Mouse (Mus musculus) liver, adult 2 months (tissue): ENCODE data around the gene Cep68. TPM values are rescaled to one million over a fixed set of nuclear protein-coding genes. Genes with fewer than 3 reads are reported as not detected.

Source experiments
- DNase-seq: peaks from one replicate; pipeline ENCODE4 v3.0.0-alpha.2; 2011; ENCODE audit warnings: low read depth, low spot score; ENCODE audit errors: extremely low read depth
- H3K27ac ChIP-seq: fragments of 200-500 bp; replicated peaks from 2 replicates; pipeline ENCODE4 v1.5.1; 2012; ENCODE audit warnings: low read depth, mild to moderate bottlenecking, control low read depth, inconsistent platforms, low read length; ENCODE audit not compliant: insufficient read depth
- H3K27me3 ChIP-seq: fragments of 200-500 bp; 2 replicates; pipeline ENCODE4 v1.6.1; 2012; ENCODE audit warnings: mild to moderate bottlenecking, moderate library complexity, low read length, inconsistent platforms; ENCODE audit not compliant: control insufficient read depth, insufficient read depth
- H3K36me3 ChIP-seq: fragments of 200-500 bp; 2 replicates; pipeline ENCODE4 v1.6.1; 2012; ENCODE audit warnings: low read length, inconsistent platforms; ENCODE audit not compliant: control insufficient read depth, insufficient read depth
- H3K4me1 ChIP-seq: fragments of 200-500 bp; 2 replicates; pipeline ENCODE4 v1.6.1; 2011; ENCODE audit warnings: low read length; ENCODE audit not compliant: control insufficient read depth, insufficient read depth
- H3K4me3 ChIP-seq: fragments of 200-500 bp; 2 replicates; pipeline ENCODE4 v1.5.1; 2011; ENCODE audit warnings: low read depth, mild to moderate bottlenecking, control low read depth, low read length, moderate library complexity; ENCODE audit not compliant: insufficient read depth
- H3K79me2 ChIP-seq: fragments of 200-500 bp; 2 replicates; pipeline ENCODE4 v1.6.1; 2012; ENCODE audit warnings: inconsistent platforms, mild to moderate bottlenecking, low read length, moderate library complexity; ENCODE audit not compliant: control insufficient read depth, insufficient read depth
- H3K9ac ChIP-seq: fragments of 200-500 bp; 2 replicates; pipeline ENCODE4 v1.6.1; 2012; ENCODE audit warnings: low read depth, mild to moderate bottlenecking, control low read depth, inconsistent platforms, low read length
- CTCF ChIP-seq: fragments of 200-500 bp; IDR thresholded peaks from 2 replicates; pipeline ENCODE4 v1.5.1; 2011; ENCODE audit warnings: low read depth, low read length, control low read depth
- POLR2A ChIP-seq: fragments of 200-500 bp; IDR thresholded peaks from 2 replicates; pipeline ENCODE4 v1.6.1; 2011; ENCODE audit warnings: low read length, control low read depth; ENCODE audit not compliant: insufficient read depth; ENCODE audit errors: extremely low read depth
- WGBS: fragments of 180-500 bp; shearing (Covaris S2); methylation state at CpG from one replicate; pipeline ENCODE4 v1.1.7; 2018; 5-methylcytosine and 5-hydroxymethylcytosine counted together
- polyA plus RNA-seq: library from polyadenylated mRNA; depleted of rRNA; stranded (reverse); fragments of >200 nt; gene quantifications from 2 replicates; pipeline ENCODE4 v1.2.3, GENCODE M21; 2012; rRNA removed
- total RNA-seq: library from RNA; depleted of rRNA; stranded (reverse); fragments of >200 nt; gene quantifications from 2 replicates; pipeline ENCODE4 v1.2.3, GENCODE M21; 2014; rRNA removed

The Cep68 gene
- total RNA-seq, result 5.8 and 7.6 TPM in 2 replicates
- 7.3 and 7.8 TPM in 2 replicates for polyA plus RNA-seq

DNA sequence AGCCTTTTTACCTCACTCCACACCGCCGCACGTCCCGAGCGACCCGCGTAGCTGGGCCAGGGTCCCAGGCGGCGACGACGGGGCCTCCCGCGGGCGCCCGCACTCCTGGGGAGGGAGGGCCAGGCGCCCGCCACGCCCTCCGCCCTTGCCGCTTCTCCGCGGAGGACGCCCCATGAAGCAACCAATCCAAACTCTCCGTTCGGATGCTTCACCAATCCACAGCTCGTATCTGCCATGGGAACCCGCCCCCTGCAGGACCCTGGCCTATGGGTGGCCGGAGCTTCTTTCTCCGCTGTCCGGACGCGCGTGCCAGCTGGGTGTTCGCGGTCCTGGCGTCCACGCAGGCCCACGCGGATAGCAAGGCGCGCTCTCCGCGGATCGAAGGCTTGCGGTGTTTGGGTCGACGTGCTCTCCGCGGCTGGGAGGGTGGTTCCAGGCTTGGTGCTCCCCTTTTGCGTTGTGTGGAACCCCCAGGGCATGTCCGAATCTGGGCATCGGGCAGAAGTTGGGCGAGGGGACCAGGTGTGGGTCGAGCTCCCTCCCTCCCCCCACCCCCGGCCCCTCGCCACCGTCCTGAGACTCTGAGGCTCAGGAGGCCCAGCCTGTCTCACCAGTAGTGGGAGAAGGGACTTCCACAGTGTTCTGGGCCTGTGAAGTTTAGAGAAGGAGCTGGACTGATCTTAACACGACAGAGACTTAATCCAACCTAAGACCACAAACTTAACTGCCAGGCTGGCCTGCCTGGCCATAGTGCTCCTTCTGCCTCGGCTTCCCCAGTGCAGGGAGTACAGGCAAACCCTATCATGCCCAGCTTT is at the start of gene Cep68:
Gene Cep68, minus strand, starts transcription at position 134 of the 815 bp plus-strand sequence.
- Histone ChIP-seq H3K9ac (peak within 1 kb of the TSS; percentile 98), H3K36me3 (no peaks in the 10 kb centered on the region), H3K4me1 (peaks cover 2% of the 10 kb centered on the region; the same call in 1 of the 2 replicates), H3K4me3 (peak within 1 kb of the TSS; percentile 98), H3K79me2 (peaks cover 20% of the 10 kb centered on the region), H3K27ac (peak within 1 kb of the TSS; percentile 84), H3K27me3 (no peaks in the 10 kb centered on the region)
- TF ChIP-seq POLR2A, result peak; percentile 56; the same call in 1 of the 2 replicates
- TF ChIP-seq CTCF, result no peak
- under 1% methylated on average over 58 of the region's 59 CpGs for WGBS
- DNase-seq, result peak; percentile 92

DNA sequence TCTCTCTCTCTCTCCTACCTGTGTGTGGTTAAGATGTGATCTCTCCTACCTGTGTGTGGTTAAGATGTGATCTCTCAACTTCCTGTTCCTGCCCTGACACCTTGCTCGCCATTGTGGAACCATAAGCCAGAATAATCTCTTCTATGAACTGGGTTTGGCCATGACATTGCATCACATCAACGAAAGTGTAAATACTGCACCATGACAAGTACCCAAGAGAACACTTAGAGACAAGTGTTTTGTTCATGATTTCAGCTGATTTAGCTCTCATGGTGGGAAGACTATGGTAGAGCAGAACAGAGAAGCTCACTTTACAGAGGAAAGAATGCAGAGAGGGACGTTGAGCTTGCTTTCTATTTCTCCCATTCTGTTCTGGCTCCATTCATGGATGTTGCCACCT is 35.2 kb upstream of the Cep68 start:
- H3K79me2 ChIP-seq, result no peaks in the 10 kb centered on the region
- no peaks in the 10 kb centered on the region for H3K36me3 ChIP-seq
- 75% methylated on average over 3 of the region's 3 CpGs for WGBS
- peaks cover 4% of the 10 kb centered on the region; the same call in 1 of the 2 replicates for H3K4me1 ChIP-seq
- no peak for TF ChIP-seq CTCF
- no peak for TF ChIP-seq POLR2A
- H3K9ac ChIP-seq, result no peak overlapping the region
- H3K4me3 ChIP-seq, result no peak overlapping the region
- H3K27me3 ChIP-seq, result no peaks in the 10 kb centered on the region
- DNase-seq, result no peak
- no peak overlapping the region for H3K27ac ChIP-seq

DNA sequence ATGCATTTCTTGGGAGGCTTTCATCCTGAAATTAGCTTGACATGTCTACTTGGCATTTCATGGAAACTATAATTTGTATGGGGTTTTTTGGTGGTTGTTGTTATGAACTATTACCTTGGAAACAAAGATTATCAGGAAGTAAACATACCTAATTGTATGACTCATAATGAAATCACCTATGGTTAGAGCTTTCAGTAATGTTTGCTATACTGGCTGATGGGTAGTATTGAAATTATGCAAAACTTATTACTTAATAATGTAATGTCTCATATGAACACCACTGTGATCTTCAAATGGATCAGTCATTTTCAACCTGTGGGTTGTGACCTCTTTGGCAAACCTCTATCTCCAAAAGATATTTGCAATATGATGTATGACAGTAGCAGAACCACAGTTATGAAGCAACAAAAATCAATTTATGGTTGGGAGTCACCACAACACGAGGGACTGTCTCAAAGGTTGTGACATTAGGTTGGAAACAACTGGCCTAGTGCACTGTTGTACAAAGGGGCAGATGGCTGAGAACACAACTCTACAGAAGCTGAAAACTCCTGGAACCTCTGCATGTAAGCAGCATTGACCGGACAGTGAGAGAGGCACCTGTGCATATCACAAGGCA is 33.5 kb upstream of the Cep68 start:
- no peak overlapping the region for H3K9ac ChIP-seq
- H3K4me3 ChIP-seq, result no peak overlapping the region
- no peaks in the 10 kb centered on the region for H3K79me2 ChIP-seq
- 35% methylated on average over 2 of the region's 2 CpGs for WGBS
- TF ChIP-seq POLR2A (no peak), CTCF (no peak)
- DNase-seq, result peak; percentile 65
- no peaks in the 10 kb centered on the region for H3K36me3 ChIP-seq
- no peak overlapping the region for H3K27ac ChIP-seq
- H3K27me3 ChIP-seq, result no peaks in the 10 kb centered on the region
- H3K4me1 ChIP-seq, result peaks cover 4% of the 10 kb centered on the region; the same call in 1 of the 2 replicates

DNA sequence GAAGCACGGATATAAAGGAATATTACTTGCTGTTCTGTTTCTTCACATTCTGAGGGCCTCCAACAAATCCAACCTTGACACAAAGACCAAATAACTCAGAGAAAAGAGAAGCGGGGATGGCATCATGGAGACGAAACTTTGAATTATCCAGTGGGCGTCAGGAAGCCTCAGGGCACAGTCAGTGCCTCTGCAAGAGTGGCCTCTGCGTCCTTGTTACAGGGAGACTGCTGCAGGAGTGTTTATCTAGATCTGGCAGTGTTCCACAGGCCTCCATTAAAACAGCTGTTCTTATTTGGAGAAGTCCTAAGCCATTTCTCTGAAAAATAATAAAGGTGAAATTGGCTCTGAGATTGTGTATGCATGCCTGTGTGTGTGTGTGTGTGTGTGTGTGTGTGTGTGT is 31.8 kb upstream of the Cep68 start:
- no peaks in the 10 kb centered on the region for H3K27me3 ChIP-seq

DNA sequence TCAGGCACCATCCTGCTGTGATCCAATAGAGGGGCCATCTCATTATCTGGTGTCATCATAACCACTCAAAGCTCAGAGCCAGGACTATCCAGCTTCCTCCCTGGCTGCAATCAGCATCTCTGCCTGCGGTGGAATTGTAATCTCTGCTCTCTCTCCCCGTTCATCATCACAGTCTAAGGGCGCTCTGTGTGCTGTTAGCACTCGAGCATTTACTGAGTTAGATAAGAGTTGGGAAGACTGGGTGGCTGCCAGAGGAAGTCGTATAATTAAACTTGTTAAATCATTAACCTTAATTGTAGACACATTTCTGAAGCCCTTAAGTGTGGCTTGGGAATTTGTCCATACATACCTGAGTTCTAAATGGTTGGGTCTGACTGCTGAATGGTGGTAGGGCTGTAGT is 29.5 kb upstream of the Cep68 start:
- 30% methylated on average over 5 of the region's 5 CpGs for WGBS
- TF ChIP-seq POLR2A (no peak), CTCF (no peak)
- Histone ChIP-seq H3K4me3 (no peak overlapping the region), H3K27ac (no peak overlapping the region), H3K36me3 (no peaks in the 10 kb centered on the region), H3K9ac (no peak overlapping the region), H3K27me3 (no peaks in the 10 kb centered on the region), H3K4me1 (peaks cover 4% of the 10 kb centered on the region; the same call in 1 of the 2 replicates), H3K79me2 (no peaks in the 10 kb centered on the region)
- no peak for DNase-seq

More for the DNA sequence above, 31.8 kb upstream of the Cep68 start:
- Histone ChIP-seq H3K9ac (no peak overlapping the region), H3K36me3 (no peaks in the 10 kb centered on the region), H3K79me2 (no peaks in the 10 kb centered on the region), H3K4me3 (no peak overlapping the region), H3K27ac (no peak overlapping the region), H3K4me1 (peaks cover 4% of the 10 kb centered on the region; the same call in 1 of the 2 replicates)
- no peak for DNase-seq
- 65% methylated on average over 5 of the region's 5 CpGs for WGBS
- no peak for TF ChIP-seq POLR2A
- no peak for TF ChIP-seq CTCF

DNA sequence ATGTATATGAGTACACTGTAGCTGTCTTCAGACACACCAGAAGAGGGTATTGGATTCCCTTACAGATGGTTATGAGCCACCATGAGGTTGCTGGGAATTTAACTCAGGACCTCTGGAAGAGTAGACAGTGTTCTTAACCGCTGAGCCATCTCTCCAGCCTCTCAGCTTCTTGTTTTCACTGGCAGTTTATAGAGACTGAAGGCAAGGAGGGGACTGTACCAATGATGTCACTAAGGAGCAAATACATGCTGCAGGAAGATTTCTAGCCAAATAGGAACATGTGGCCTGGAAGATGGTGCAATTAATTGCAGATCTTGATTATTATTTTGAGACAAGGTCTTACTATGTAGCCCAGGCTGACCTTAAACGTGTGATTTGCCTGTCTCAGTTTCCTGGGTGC is 27.9 kb upstream of the Cep68 start:
- TF ChIP-seq POLR2A (no peak), CTCF (no peak)
- no peaks in the 10 kb centered on the region for H3K36me3 ChIP-seq
- no peak overlapping the region for H3K9ac ChIP-seq
- no peak overlapping the region for H3K4me3 ChIP-seq
- WGBS, result 89% methylated on average over 2 of the region's 2 CpGs
- H3K79me2 ChIP-seq, result no peaks in the 10 kb centered on the region
- H3K27me3 ChIP-seq, result no peaks in the 10 kb centered on the region
- DNase-seq, result no peak
- H3K27ac ChIP-seq, result no peak overlapping the region
- H3K4me1 ChIP-seq, result no peaks in the 10 kb centered on the region
